Mouse (Mus musculus) lung, postnatal 36 days (tissue): ENCODE measurements around the gene Gm5485.
A peak's percentile ranks its signal among the peaks of the same experiment; 100 is the strongest.

ENCODE experiments used
- DNase-seq: peaks from one replicate; pipeline ENCODE4 v3.0.0; 2022; ENCODE audit warnings: mixed read lengths

Gm5485 gene

DNA sequence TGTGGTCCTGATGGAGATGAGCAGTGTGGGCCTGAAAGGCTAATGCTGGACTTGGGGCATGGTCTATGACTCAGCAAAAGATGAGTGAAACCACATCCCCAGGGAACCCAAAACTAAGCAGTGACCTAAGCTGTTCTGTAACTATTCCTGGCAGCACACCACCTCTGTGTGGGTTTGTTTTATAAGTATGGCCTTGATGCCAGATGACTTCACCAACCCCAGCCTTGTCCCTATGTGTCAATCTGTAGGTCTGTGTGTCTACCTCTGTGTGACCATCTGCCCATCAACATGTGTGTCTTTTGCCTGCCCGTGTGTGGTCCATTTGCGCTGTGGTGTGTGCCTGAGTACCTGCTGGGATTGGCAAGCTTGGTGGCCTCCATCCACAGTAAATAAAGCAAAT is 44.1 kb downstream of the Gm5485 start:
- no peak for DNase-seq

GRCm38 (mm10) chr16:48366801-48367200 is 45.4 kb downstream of the Gm5485 start:
- DNase-seq = no peak

- no peak for DNase-seq
Observed at GRCm38 (mm10) chr16:48360887-48361286, 51.3 kb downstream of the Gm5485 start.

- peak; percentile 48 for DNase-seq
Observed at GRCm38 (mm10) chr16:48356417-48356816, 55.8 kb downstream of the Gm5485 start.

- DNase-seq = no peak
Observed at GRCm38 (mm10) chr16:48355716-48356115, 56.5 kb downstream of the Gm5485 start.
